ENCODE assay signal across 8 mouse cellular contexts in the genomic region with DNA sequence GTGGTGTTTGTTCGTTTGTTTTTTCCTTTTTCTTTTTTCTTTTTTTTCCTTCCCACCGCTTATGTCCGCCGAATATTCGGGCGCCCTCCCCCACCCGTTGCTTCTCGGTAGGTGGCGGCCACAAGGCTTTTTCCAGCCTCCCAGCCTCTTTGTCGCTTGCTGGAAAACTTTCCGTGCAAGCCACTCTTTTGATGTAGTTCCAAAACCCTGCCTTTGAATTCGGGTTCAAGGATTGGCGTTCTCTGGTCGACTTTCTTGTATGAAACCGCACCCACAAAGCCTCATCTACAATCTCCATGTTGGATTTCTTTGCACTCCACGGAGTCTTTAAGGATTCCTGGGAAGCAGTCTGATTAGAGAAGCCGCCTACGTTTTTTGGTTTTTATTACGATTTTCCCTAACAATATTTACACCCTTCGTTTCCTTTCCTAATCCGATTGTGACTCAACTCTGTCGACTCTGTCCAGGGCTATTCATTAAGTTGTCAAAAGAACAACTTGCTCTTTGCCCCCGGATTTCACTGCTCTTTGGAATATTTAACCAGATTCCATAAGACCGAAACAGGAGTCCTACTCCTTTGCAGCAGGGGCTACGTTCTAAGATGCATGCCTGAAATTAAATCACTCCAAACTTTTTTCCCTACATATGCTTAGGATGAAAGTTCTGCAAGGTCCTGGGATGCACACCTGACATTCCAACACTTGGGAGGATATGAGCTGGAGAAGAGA. TPM values are rescaled to one million over a fixed set of nuclear protein-coding genes. Genes with fewer than 3 reads are reported as not detected.
DNase-seq lines count a peak whose midpoint lies in the region; ATAC-seq and TF ChIP-seq lines count a peak whose summit lies in the region.

No protein-coding gene starts in this region.

- 2% methylated on average over 25 of the region's 25 CpGs for WGBS in embryonic facial prominence, embryonic 11.5 days
- 1% methylated on average over 25 of the region's 25 CpGs for WGBS in kidney, adult 2 months
- WGBS in limb, embryonic 12.5 days, result 1% methylated on average over 25 of the region's 25 CpGs
- WGBS in midbrain, embryonic 14.5 days, result under 1% methylated on average over 25 of the region's 25 CpGs

- DNase-seq in urinary bladder, postnatal 14 days (ENCODE audit: low spot score), result peak; percentile 67
- no peak for DNase-seq in urinary bladder, adult 2 months (ENCODE audit: low spot score)
- peak; percentile 74 for DNase-seq in embryonic facial prominence, embryonic 11.5 days (ENCODE audit: low spot score)
- peak; percentile 46 to 63 for DNase-seq in heart, adult 9 months (ENCODE audit: low spot score in 2 of 2)
- peak; percentile 84 for DNase-seq in kidney, adult 2 months
- peak; percentile 78 for DNase-seq in midbrain, embryonic 14.5 days
- DNase-seq in testis, postnatal 14 days (ENCODE audit: low spot score), result peak; percentile 46

- no peaks in the 10 kb centered on the region for H3K36me3 ChIP-seq in embryonic facial prominence, embryonic 11.5 days (replicated peaks; ENCODE audit: control insufficient read depth, insufficient read depth, low read depth, low read length)
- no peaks in the 10 kb centered on the region; the same call in 1 of the 2 replicates for H3K36me3 ChIP-seq in kidney, adult 2 months (ENCODE audit: control insufficient read depth, insufficient read depth, low read length)
- H3K36me3 ChIP-seq in limb, embryonic 12.5 days, result peaks cover 10% of the 10 kb centered on the region
- H3K36me3 ChIP-seq in midbrain, embryonic 14.5 days (ENCODE audit: control insufficient read depth, insufficient read depth, low read length), result peaks cover 5% of the 10 kb centered on the region

- H3K9ac ChIP-seq in embryonic facial prominence, embryonic 11.5 days (replicated peaks; ENCODE audit: low read length), result peak overlapping the region; percentile 74
- peak overlapping the region; percentile 71 for H3K9ac ChIP-seq in limb, embryonic 12.5 days (replicated peaks)
- H3K9ac ChIP-seq in midbrain, embryonic 14.5 days (replicated peaks; ENCODE audit: low read length), result peak overlapping the region; percentile 55

- no peak for TF ChIP-seq CTCF in kidney, adult 2 months (conservative IDR thresholded peaks at IDR 0.05; ENCODE audit: insufficient read depth, insufficient read length, low read depth, low read length)

- no peaks in the 10 kb centered on the region for H3K4me1 ChIP-seq in embryonic facial prominence, embryonic 11.5 days (ENCODE audit: control insufficient read depth, insufficient read depth, low read length)
- peaks cover 18% of the 10 kb centered on the region for H3K4me1 ChIP-seq in kidney, adult 2 months (ENCODE audit: control insufficient read depth, insufficient read depth, low read length)
- peaks cover 29% of the 10 kb centered on the region for H3K4me1 ChIP-seq in limb, embryonic 12.5 days (replicated peaks)
- H3K4me1 ChIP-seq in midbrain, embryonic 14.5 days (ENCODE audit: control insufficient read depth, insufficient read depth, low read length), result peaks cover 24% of the 10 kb centered on the region

- peak overlapping the region; percentile 89 for H3K27ac ChIP-seq in embryonic facial prominence, embryonic 11.5 days (replicated peaks; ENCODE audit: low read depth, low read length)
- peak overlapping the region; percentile 100 for H3K27ac ChIP-seq in kidney, adult 2 months (ENCODE audit: insufficient read depth, low read depth, low read length)
- H3K27ac ChIP-seq in limb, embryonic 12.5 days, result peak overlapping the region; percentile 100
- peak overlapping the region; percentile 100 for H3K27ac ChIP-seq in midbrain, embryonic 14.5 days (replicated peaks; ENCODE audit: low read depth, low read length)

- no peak for ATAC-seq in embryonic facial prominence, embryonic 11.5 days (replicated peaks; ENCODE audit: insufficient number of reproducible peaks, low FRiP score, low TSS enrichment, low read depth)
- ATAC-seq in limb, embryonic 12.5 days (ENCODE audit: insufficient number of reproducible peaks, insufficient read depth, low FRiP score, low TSS enrichment, low read depth), result no peak
- ATAC-seq in midbrain, embryonic 14.5 days (ENCODE audit: low FRiP score, low TSS enrichment), result no peak

- TF ChIP-seq POLR2A in kidney, adult 2 months (IDR thresholded peaks at IDR 0.05; ENCODE audit: low read depth, low read length), result no peak

- H3K4me2 ChIP-seq in embryonic facial prominence, embryonic 11.5 days (ENCODE audit: low read depth, low read length), result peak overlapping the region; percentile 53
- peak overlapping the region; percentile 67 for H3K4me2 ChIP-seq in limb, embryonic 12.5 days
- peak overlapping the region; percentile 60 for H3K4me2 ChIP-seq in midbrain, embryonic 14.5 days (ENCODE audit: low read length)

- no peaks in the 10 kb centered on the region for H3K27me3 ChIP-seq in embryonic facial prominence, embryonic 11.5 days (ENCODE audit: control insufficient read depth, insufficient read depth, low read length)
- H3K27me3 ChIP-seq in kidney, adult 2 months (replicated peaks; ENCODE audit: control insufficient read depth, insufficient read depth, low read length), result no peaks in the 10 kb centered on the region
- H3K27me3 ChIP-seq in limb, embryonic 12.5 days, result no peaks in the 10 kb centered on the region
- H3K27me3 ChIP-seq in midbrain, embryonic 14.5 days (ENCODE audit: control insufficient read depth, insufficient read depth, low read length), result no peaks in the 10 kb centered on the region

- peak overlapping the region; percentile 37 for H3K4me3 ChIP-seq in embryonic facial prominence, embryonic 11.5 days (ENCODE audit: low read depth, low read length)
- H3K4me3 ChIP-seq in kidney, adult 2 months (ENCODE audit: insufficient read depth, low read depth, low read length), result peak overlapping the region; percentile 54
- H3K4me3 ChIP-seq in limb, embryonic 12.5 days (replicated peaks), result peak overlapping the region; percentile 81
- peak overlapping the region; percentile 94 for H3K4me3 ChIP-seq in midbrain, embryonic 14.5 days (replicated peaks; ENCODE audit: low read depth, low read length)

- no peaks in the 10 kb centered on the region for H3K9me3 ChIP-seq in embryonic facial prominence, embryonic 11.5 days (replicated peaks; ENCODE audit: control insufficient read depth, low read length)
- H3K9me3 ChIP-seq in limb, embryonic 12.5 days, result no peaks in the 10 kb centered on the region
- no peaks in the 10 kb centered on the region for H3K9me3 ChIP-seq in midbrain, embryonic 14.5 days (ENCODE audit: control insufficient read depth, low read length)

RNA-seq across cellular contexts. Expression of gene Gtf2i, which starts 1.2 kb away (rescaled TPM):
- 152 and 161 TPM in 2 replicates for polyA plus RNA-seq in urinary bladder, adult 2 months (2012; rRNA removed)
- 186 and 193 TPM in 2 replicates for polyA plus RNA-seq in embryonic facial prominence, embryonic 11.5 days (2014; fragmentation: Nextera tagmentation; extraction: Ambion mirVana)
- polyA plus RNA-seq in kidney, adult 2 months (2012; rRNA removed), result 86.4 and 103 TPM in 2 replicates
- 235 and 236 TPM in 2 replicates for polyA plus RNA-seq in limb, embryonic 12.5 days (2016; fragmentation: Nextera tagmentation; extraction: Ambion mirVana)
- polyA plus RNA-seq in midbrain, embryonic 14.5 days (2014; fragmentation: Nextera tagmentation; extraction: Ambion mirVana), result 121 and 150 TPM in 2 replicates

Comparison
In these comparisons a context has a peak if more than half of its experiments do, and no peak if none do; other contexts are left out.
1. H3K4me3 ChIP-seq: peak in every context shown above with its lines; median percentile 94 in midbrain, embryonic 14.5 days; 81 in limb, embryonic 12.5 days; 54 in kidney, adult 2 months; 37 in embryonic facial prominence, embryonic 11.5 days.